Mouse (Mus musculus) layer of hippocampus, adult 2 months (tissue): ENCODE measurements at regions not wholly inside any gene's neighbourhood (a gene's known extent, or its start where the extent isn't known, plus 50 kb on each side); places are given as distances from the start of the nearest gene placed in this dataset.
A peak's percentile ranks its signal among the peaks of the same experiment; 100 is the strongest.

Experiments used
- DNase-seq, 2 experiments: peaks; one replicate each; pipeline ENCODE4 v3.0.0; 2022; ENCODE audit warnings: low spot score in 2 of 2
- H3K27ac ChIP-seq: fragments of 200-600 bp; 2 replicates; pipeline ENCODE4 v1.8.1; 2022
- H3K4me3 ChIP-seq: fragments of 200-600 bp; 2 replicates; pipeline ENCODE4 v1.8.1; 2022; ENCODE audit warnings: mild to moderate bottlenecking
- CTCF ChIP-seq: fragments of 200-600 bp; conservative IDR thresholded peaks from 2 replicates; pipeline ENCODE4 v1.8.1; 2022; ENCODE audit warnings: antibody characterized with exemption, mild to moderate bottlenecking, moderate library complexity

GRCm38 (mm10) chr15:13276225-13276908 is 102.9 kb upstream of the Cdh6 start:
- TF ChIP-seq CTCF = no peak

GRCm38 (mm10) chr15:13275326-13275725 is 101.9 kb upstream of the Cdh6 start:
- H3K27ac ChIP-seq = no peak overlapping the region
- no peak overlapping the region for H3K4me3 ChIP-seq
- DNase-seq = no peak
- no peak for TF ChIP-seq CTCF

More at GRCm38 (mm10) chr15:13276225-13276908, 102.9 kb upstream of the Cdh6 start:
- DNase-seq = no peak
- Histone ChIP-seq H3K4me3 (no peak overlapping the region), H3K27ac (no peak overlapping the region)

GRCm38 (mm10) chr15:13274366-13275067 is 101.0 kb upstream of the Cdh6 start:
- H3K27ac ChIP-seq = no peak overlapping the region
- TF ChIP-seq CTCF = no peak
- no peak overlapping the region for H3K4me3 ChIP-seq
- no peak for DNase-seq

GRCm38 (mm10) chr15:13246053-13246696 is 72.7 kb upstream of the Cdh6 start:
- DNase-seq = no peak
- Histone ChIP-seq H3K27ac (no peak overlapping the region), H3K4me3 (no peak overlapping the region)
- no peak for TF ChIP-seq CTCF

GRCm38 (mm10) chr15:13244306-13244705 is 70.8 kb upstream of the Cdh6 start:
- H3K4me3 ChIP-seq = no peak overlapping the region
- no peak overlapping the region for H3K27ac ChIP-seq
- no peak for TF ChIP-seq CTCF
- no peak for DNase-seq

- no peak overlapping the region for H3K4me3 ChIP-seq
- H3K27ac ChIP-seq = no peak overlapping the region
- no peak for DNase-seq
- no peak for TF ChIP-seq CTCF
Measured at GRCm38 (mm10) chr15:13243561-13243960, 70.1 kb upstream of the Cdh6 start.

GRCm38 (mm10) chr15:13240931-13241330 is 67.5 kb upstream of the Cdh6 start:
- no peak for DNase-seq
- no peak for TF ChIP-seq CTCF
- H3K27ac ChIP-seq = no peak overlapping the region
- H3K4me3 ChIP-seq = no peak overlapping the region

- H3K4me3 ChIP-seq = no peak overlapping the region
- H3K27ac ChIP-seq = no peak overlapping the region
- DNase-seq = no peak
- TF ChIP-seq CTCF = no peak
Measured at GRCm38 (mm10) chr15:13236869-13237507, 63.5 kb upstream of the Cdh6 start.

- Histone ChIP-seq H3K4me3 (no peak overlapping the region), H3K27ac (no peak overlapping the region)
- DNase-seq = peak in 1 of 2 experiments; percentile 4
- no peak for TF ChIP-seq CTCF
Measured at GRCm38 (mm10) chr15:13232567-13233259, 59.2 kb upstream of the Cdh6 start.

GRCm38 (mm10) chr15:13231550-13231949 is 58.1 kb upstream of the Cdh6 start:
- H3K4me3 ChIP-seq = no peak overlapping the region
- no peak for DNase-seq
- TF ChIP-seq CTCF = no peak
- H3K27ac ChIP-seq = no peak overlapping the region

GRCm38 (mm10) chr15:13228125-13228524 is 54.6 kb upstream of the Cdh6 start:
- H3K27ac ChIP-seq = no peak overlapping the region
- no peak overlapping the region for H3K4me3 ChIP-seq
- TF ChIP-seq CTCF = no peak
- DNase-seq = no peak
